Mouse (Mus musculus) MEL (cell line): ENCODE results near the gene Pcgf2. TPM values are rescaled to one million over a fixed set of nuclear protein-coding genes. Genes with fewer than 3 reads are reported as not detected.

ENCODE experiments used
- DNase-seq: peaks from one replicate; pipeline ENCODE4 v3.0.0; 2011; ENCODE audit warnings: low read depth, low spot score
- H3K27ac ChIP-seq: 2 replicates; pipeline ENCODE4 v1.5.1; 2012; ENCODE audit warnings: low read depth, mild to moderate bottlenecking, control low read depth, low read length, moderate library complexity; ENCODE audit not compliant: control insufficient read depth
- H3K27me3 ChIP-seq, 2 experiments: fragments of 150-350 bp in 1 of 2; sonication (generic) in 1 of 2; 2 replicates each; pipeline ENCODE4 v1.6.1; 2012; ENCODE audit warnings: low read length in 2 of 2, mild to moderate bottlenecking in 2 of 2, improper control_type of control experiment in 1 of 2, moderate library complexity in 1 of 2; ENCODE audit not compliant: insufficient read depth in 2 of 2, control insufficient read depth in 1 of 2
- H3K36me3 ChIP-seq, 2 experiments: 2 replicates each; pipeline ENCODE4 v1.6.1; 2012 to 2014; ENCODE audit warnings: low read length in 2 of 2, improper control_type of control experiment in 1 of 2, inconsistent platforms in 1 of 2, mild to moderate bottlenecking in 1 of 2; ENCODE audit not compliant: insufficient read depth in 2 of 2, control insufficient read depth in 1 of 2
- H3K4me1 ChIP-seq, 2 experiments: fragments of 150-350 bp in 1 of 2; sonication (generic) in 1 of 2; 2 replicates each; pipeline ENCODE4 v1.6.1; 2012; ENCODE audit warnings: low read length in 2 of 2, improper control_type of control experiment in 1 of 2, mild to moderate bottlenecking in 1 of 2; ENCODE audit not compliant: insufficient read depth in 2 of 2, control insufficient read depth in 1 of 2
- H3K4me3 ChIP-seq, 2 experiments: fragments of 150-350 bp in 1 of 2; sonication (generic) in 1 of 2; 2 replicates each; pipeline ENCODE4 v1.5.1; 2012; ENCODE audit warnings: low read depth in 2 of 2, low read length in 2 of 2, mild to moderate bottlenecking in 2 of 2, moderate library complexity in 2 of 2, control low read depth in 1 of 2, improper control_type of control experiment in 1 of 2; ENCODE audit not compliant: control insufficient read depth in 1 of 2, insufficient read depth in 1 of 2
- H3K79me2 ChIP-seq: 2 replicates; pipeline ENCODE4 v1.6.1; 2012; ENCODE audit warnings: mild to moderate bottlenecking, low read length, moderate library complexity; ENCODE audit not compliant: control insufficient read depth, poor library complexity, insufficient read depth
- H3K9ac ChIP-seq: 2 replicates; pipeline ENCODE4 v1.6.1; 2012; ENCODE audit warnings: low read depth, mild to moderate bottlenecking, control low read depth, low read length, moderate library complexity; ENCODE audit not compliant: control insufficient read depth, poor library complexity, severe bottlenecking
- H3K9me3 ChIP-seq: fragments of 150-350 bp; sonication (generic); replicated peaks from 2 replicates; pipeline ENCODE4 v1.6.1; 2012; ENCODE audit warnings: mild to moderate bottlenecking, low read length, improper control_type of control experiment, moderate library complexity; ENCODE audit not compliant: insufficient read depth
- GATA1 ChIP-seq: IDR thresholded peaks from 2 replicates; pipeline ENCODE4 v1.6.1; 2011; ENCODE audit warnings: low read depth, low read length, improper control_type of control experiment
- MAX ChIP-seq: IDR thresholded peaks from 2 replicates; pipeline ENCODE4 v1.6.1; 2011; ENCODE audit warnings: low read length, improper control_type of control experiment
- MAZ ChIP-seq: IDR thresholded peaks from 2 replicates; pipeline ENCODE4 v1.6.1; 2012; ENCODE audit warnings: low read depth, mild to moderate bottlenecking, inconsistent platforms, low read length, improper control_type of control experiment
- MXI1 ChIP-seq: IDR thresholded peaks from 2 replicates; pipeline ENCODE4 v1.6.1; 2011; ENCODE audit warnings: mild to moderate bottlenecking, low read depth, low read length, improper control_type of control experiment
- MYB ChIP-seq: IDR thresholded peaks from 2 replicates; pipeline ENCODE4 v1.6.1; 2011; ENCODE audit warnings: mild to moderate bottlenecking, low read depth, low read length, improper control_type of control experiment
- NRF1 ChIP-seq: IDR thresholded peaks from 2 replicates; pipeline ENCODE4 v1.6.1; 2014; ENCODE audit warnings: low read depth, mild to moderate bottlenecking, inconsistent platforms, low read length, improper control_type of control experiment, moderate library complexity; ENCODE audit not compliant: poor library complexity, insufficient read depth, severe bottlenecking
- RAD21 ChIP-seq: IDR thresholded peaks from 2 replicates; pipeline ENCODE4 v1.6.1; 2011; ENCODE audit warnings: mild to moderate bottlenecking, low read depth, low read length, improper control_type of control experiment
- RCOR1 ChIP-seq: IDR thresholded peaks from 2 replicates; pipeline ENCODE4 v1.6.1; 2012; ENCODE audit warnings: low read depth, mild to moderate bottlenecking, inconsistent platforms, low read length, improper control_type of control experiment
- SIN3A ChIP-seq: IDR thresholded peaks from 2 replicates; pipeline ENCODE4 v1.6.1; 2012; ENCODE audit warnings: low read length, improper control_type of control experiment, inconsistent platforms
- SMC3 ChIP-seq: IDR thresholded peaks from 2 replicates; pipeline ENCODE4 v1.6.1; 2011; ENCODE audit warnings: low read depth, low read length, improper control_type of control experiment
- TBP ChIP-seq: IDR thresholded peaks from 2 replicates; pipeline ENCODE4 v1.8.0; 2011; ENCODE audit warnings: low read depth, low read length, improper control_type of control experiment
- TCF12 ChIP-seq: IDR thresholded peaks from 2 replicates; pipeline ENCODE4 v1.6.1; 2014; ENCODE audit warnings: low read depth, mild to moderate bottlenecking, inconsistent platforms, low read length, improper control_type of control experiment, moderate library complexity
- USF2 ChIP-seq, 2 experiments: IDR thresholded peaks; 2 replicates each; pipeline ENCODE4 v1.6.1; 2011 to 2012; ENCODE audit warnings: improper control_type of control experiment in 2 of 2, low read length in 2 of 2, borderline replicate concordance in 1 of 2, inconsistent platforms in 1 of 2, low read depth in 1 of 2, mild to moderate bottlenecking in 1 of 2; ENCODE audit not compliant: insufficient read depth in 1 of 2
- ZMIZ1 ChIP-seq: IDR thresholded peaks from 2 replicates; pipeline ENCODE4 v1.6.1; 2012; ENCODE audit warnings: low read depth, mild to moderate bottlenecking, inconsistent platforms, low read length, improper control_type of control experiment, moderate library complexity
- ZNF384 ChIP-seq: IDR thresholded peaks from 2 replicates; pipeline ENCODE4 v1.6.1; 2012; ENCODE audit warnings: low read depth, mild to moderate bottlenecking, inconsistent platforms, low read length, improper control_type of control experiment
- polyA plus RNA-seq, 2 experiments: library from polyadenylated mRNA; stranded (reverse) in 1 of 2; unstranded in 1 of 2; fragments of >175 nt in 1 of 2; fragments of >200 nt in 1 of 2; gene quantifications; 2 replicates each; pipeline versions ENCODE4 v1.2.1 to v1.2.4; 2012; ENCODE audit warnings: low replicate concordance in 2 of 2, low read depth in 1 of 2; ENCODE audit not compliant: insufficient read length in 2 of 2, insufficient read depth in 1 of 2, missing spikeins in 1 of 2
- total RNA-seq: library from RNA; depleted of rRNA; stranded (reverse); fragments of 300-350 nt; gene quantifications from 2 replicates; pipeline ENCODE4 v1.2.3, GENCODE M21; 2012

The Pcgf2 gene
- total and polyA plus RNA-seq, 3 experiments, result 12.3 to 38.7 TPM; not detected in 1

- no peaks in the 10 kb centered on the region for H3K9me3 ChIP-seq
- H3K36me3 ChIP-seq, result peaks cover 0 to 2% of the 10 kb centered on the region in 2 experiments; a peak in 2 of 4 replicates
- H3K4me3 ChIP-seq, result 0 out of 4 replicates have a peak overlapping the region, but pooled peaks of 1 of the 2 experiments have one; percentile 51
- H3K79me2 ChIP-seq, result no peaks in the 10 kb centered on the region
- DNase-seq, result no peak
- TF ChIP-seq TCF12 (no peak), SMC3 (no peak), USF2 (IDR thresholded peaks at IDR 0.05; ENCODE audit: borderline replicate concordance in 1 of 2, insufficient read depth in 1 of 2, low read depth in 1 of 2, low read length in 2 of 2) (no peak), MXI1 (no peak), MYB (no peak), TBP (no peak)
- no peaks in the 10 kb centered on the region for H3K27me3 ChIP-seq
- no peak overlapping the region for H3K9ac ChIP-seq
- no peak overlapping the region for H3K27ac ChIP-seq
- peaks cover 0 to 18% of the 10 kb centered on the region in 2 experiments; a peak in 2 of 4 replicates for H3K4me1 ChIP-seq
Observed at GRCm38 (mm10) chr11:97686322-97686908, 13.9 kb downstream of the Pcgf2 start.

DNA sequence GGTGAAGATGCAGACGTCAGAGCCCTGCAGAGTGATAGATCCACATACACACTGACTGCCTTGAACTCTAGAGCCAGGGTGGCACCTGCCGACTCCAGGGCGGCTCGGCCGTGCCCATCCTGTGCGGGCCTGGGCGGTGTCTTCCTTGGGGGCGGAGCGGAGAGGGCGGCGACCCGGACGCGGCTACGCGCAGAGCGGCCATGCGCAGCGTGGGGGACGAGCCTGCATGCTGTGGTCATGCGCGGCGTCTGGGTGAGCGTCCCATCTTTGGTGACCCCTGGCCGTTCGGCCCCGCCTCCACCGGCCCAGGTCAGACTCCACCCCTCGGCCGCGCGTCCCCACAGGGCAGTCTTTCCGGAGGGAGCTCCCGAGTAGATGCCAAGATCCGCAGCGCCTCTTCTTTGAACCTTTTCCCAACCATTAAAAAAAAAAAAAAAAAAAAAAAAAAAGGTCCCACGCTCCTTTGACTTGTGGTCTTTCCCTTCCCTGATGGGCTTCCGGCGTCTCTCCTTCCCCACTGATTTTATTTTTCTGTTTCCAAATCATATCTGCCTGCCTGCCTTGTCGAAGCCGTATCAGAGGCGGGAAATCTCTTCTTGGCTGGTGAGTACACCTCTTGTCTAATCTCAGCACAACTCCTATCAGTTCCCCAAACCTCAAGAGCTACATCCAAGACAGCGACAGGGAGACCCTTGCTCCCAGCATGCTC is 14.5 kb downstream of the Pcgf2 start, which contains the start of gene Cisd3:
Cisd3 (plus strand) TSS at position 214 of the 709 bp plus-strand sequence.
- no peak within 1 kb of the TSS for H3K27ac ChIP-seq
- H3K9me3 ChIP-seq, result no peaks in the 10 kb centered on the region
- H3K27me3 ChIP-seq, result no peaks in the 10 kb centered on the region
- TF ChIP-seq RAD21 (no peak), ZMIZ1 (no peak), ZNF384 (peak; percentile 76), SIN3A (0 out of 2 replicates have a peak, but pooled peaks have one; percentile 40), MAX (peak; percentile 49; the same call in 1 of the 2 replicates), NRF1 (peak; percentile 71), GATA1 (peak; percentile 66), TCF12 (no peak), MXI1 (peak; percentile 51; the same call in 1 of the 2 replicates), RCOR1 (peak; percentile 91), MAZ (0 out of 2 replicates have a peak, but pooled peaks have one; percentile 22)
- peak within 1 kb of the TSS; percentile 48 for H3K9ac ChIP-seq
- peak within 1 kb of the TSS; percentile 2 to 51; a peak in 2 of 4 replicates for H3K4me3 ChIP-seq
- peaks cover 0 to 2% of the 10 kb centered on the region in 2 experiments; a peak in 2 of 4 replicates for H3K36me3 ChIP-seq
- DNase-seq, result peak; percentile 77
- no peaks in the 10 kb centered on the region for H3K79me2 ChIP-seq
- H3K4me1 ChIP-seq, result peaks cover 0 to 18% of the 10 kb centered on the region in 2 experiments; a peak in 2 of 4 replicates
